Mouse (Mus musculus): ENCODE measurements around the gene Bmpr2.
A peak's percentile ranks its signal among the peaks of the same experiment; 100 is the strongest.

The Bmpr2 gene

GRCm38 (mm10) chr1:59795336-59795735 is 32.1 kb downstream of the Bmpr2 start:
- DNase-seq (ENCODE audit: low read depth, low spot score) = no peak

- no peak for DNase-seq (ENCODE audit: low read depth, low spot score)
Measured at GRCm38 (mm10) chr1:59797865-59798264, 34.7 kb downstream of the Bmpr2 start.

GRCm38 (mm10) chr1:59804363-59804762 is 41.2 kb downstream of the Bmpr2 start:
- no peak for DNase-seq (ENCODE audit: low read depth, low spot score)

- no peak for DNase-seq (ENCODE audit: low read depth, low spot score)
Measured at GRCm38 (mm10) chr1:59809921-59810320, 46.7 kb downstream of the Bmpr2 start.

- no peak for DNase-seq (ENCODE audit: low read depth, low spot score)
Measured at GRCm38 (mm10) chr1:59812782-59813181, 49.6 kb downstream of the Bmpr2 start.

- no peak for DNase-seq (ENCODE audit: low read depth, low spot score)
Measured at GRCm38 (mm10) chr1:59825421-59825820, 62.2 kb downstream of the Bmpr2 start.

- peak; percentile 41 for DNase-seq (ENCODE audit: low read depth, low spot score)
Measured at GRCm38 (mm10) chr1:59826583-59826982, 63.4 kb downstream of the Bmpr2 start.

GRCm38 (mm10) chr1:59829410-59829809 is 66.2 kb downstream of the Bmpr2 start:
- no peak for DNase-seq (ENCODE audit: low read depth, low spot score)

GRCm38 (mm10) chr1:59830194-59830593 is 67.0 kb downstream of the Bmpr2 start:
- no peak for DNase-seq (ENCODE audit: low read depth, low spot score)

- no peak for DNase-seq (ENCODE audit: low read depth, low spot score)
Measured at GRCm38 (mm10) chr1:59833723-59834122, 70.5 kb downstream of the Bmpr2 start.

GRCm38 (mm10) chr1:59848327-59848726 is 85.1 kb downstream of the Bmpr2 start:
- DNase-seq (ENCODE audit: low read depth, low spot score) = no peak

- DNase-seq (ENCODE audit: low read depth, low spot score) = no peak
Measured at GRCm38 (mm10) chr1:59859046-59859445, 95.8 kb downstream of the Bmpr2 start.

- DNase-seq (ENCODE audit: low read depth, low spot score) = no peak
Measured at GRCm38 (mm10) chr1:59862144-59862543, 98.9 kb downstream of the Bmpr2 start.

- DNase-seq (ENCODE audit: low read depth, low spot score) = no peak
Measured at GRCm38 (mm10) chr1:59868041-59868440, 104.8 kb downstream of the Bmpr2 start.

GRCm38 (mm10) chr1:59874023-59874422 is 110.8 kb downstream of the Bmpr2 start:
- no peak for DNase-seq (ENCODE audit: low read depth, low spot score)

GRCm38 (mm10) chr1:59878098-59878497 is 114.9 kb downstream of the Bmpr2 start:
- no peak for DNase-seq (ENCODE audit: low read depth, low spot score)

GRCm38 (mm10) chr1:59883349-59884134 is 120.3 kb downstream of the Bmpr2 start:
- DNase-seq (ENCODE audit: low read depth, low spot score) = peak; percentile 70

- no peak for DNase-seq (ENCODE audit: low read depth, low spot score)
Measured at GRCm38 (mm10) chr1:59886899-59887298, 123.7 kb downstream of the Bmpr2 start.

GRCm38 (mm10) chr1:59888018-59888417 is 124.8 kb downstream of the Bmpr2 start:
- DNase-seq (ENCODE audit: low read depth, low spot score) = no peak

- no peak for DNase-seq (ENCODE audit: low read depth, low spot score)
Measured at GRCm38 (mm10) chr1:59891185-59891584, 128.0 kb downstream of the Bmpr2 start.

GRCm38 (mm10) chr1:59892777-59893176 is 129.6 kb downstream of the Bmpr2 start:
- DNase-seq (ENCODE audit: low read depth, low spot score) = peak; percentile 48

GRCm38 (mm10) chr1:59894025-59894424 is 130.8 kb downstream of the Bmpr2 start:
- no peak for DNase-seq (ENCODE audit: low read depth, low spot score)

GRCm38 (mm10) chr1:59895456-59895855 is 132.3 kb downstream of the Bmpr2 start:
- no peak for DNase-seq (ENCODE audit: low read depth, low spot score)
